Mouse (Mus musculus) forebrain, embryonic 13.5 days (tissue): ENCODE measurements around the gene Nr2c2ap. TPM values are rescaled to one million over a fixed set of nuclear protein-coding genes. Genes with fewer than 3 reads are reported as not detected.

Experiments used
- ATAC-seq: fragments of 200-750 bp; cut with Nextera tagmentation; 2 replicates; pipeline ENCODE4 v1.8.0; 2017
- H3K27ac ChIP-seq: fragments of 300-500 bp; sonication (generic); 2 replicates; pipeline ENCODE4 v1.5.1; 2015; ENCODE audit warnings: inconsistent platforms, mild to moderate bottlenecking, moderate library complexity
- H3K27me3 ChIP-seq: fragments of 300-500 bp; sonication (generic); 2 replicates; pipeline ENCODE4 v1.6.1; 2015; ENCODE audit warnings: mild to moderate bottlenecking, inconsistent platforms
- H3K36me3 ChIP-seq: fragments of 300-500 bp; sonication (generic); 2 replicates; pipeline ENCODE4 v1.6.1; 2015; ENCODE audit warnings: mild to moderate bottlenecking, inconsistent platforms; ENCODE audit not compliant: poor library complexity, severe bottlenecking
- H3K4me1 ChIP-seq: fragments of 300-500 bp; sonication (generic); 2 replicates; pipeline ENCODE4 v1.6.1; 2015; ENCODE audit warnings: inconsistent platforms
- H3K4me2 ChIP-seq: fragments of 300-500 bp; sonication (generic); 2 replicates; pipeline ENCODE4 v1.6.1; 2015; ENCODE audit warnings: inconsistent platforms, mild to moderate bottlenecking, moderate library complexity
- H3K4me3 ChIP-seq: fragments of 300-500 bp; sonication (generic); 2 replicates; pipeline ENCODE4 v1.5.1; 2015; ENCODE audit warnings: mild to moderate bottlenecking, inconsistent platforms
- H3K9ac ChIP-seq: fragments of 300-500 bp; sonication (generic); 2 replicates; pipeline ENCODE4 v1.6.1; 2015; ENCODE audit warnings: mild to moderate bottlenecking, inconsistent platforms
- H3K9me3 ChIP-seq: fragments of 300-500 bp; sonication (generic); replicated peaks from 2 replicates; pipeline ENCODE4 v1.6.1; 2016; ENCODE audit warnings: inconsistent platforms
- WGBS: fragments of 180-500 bp; shearing (Covaris S2); methylation state at CpG from one replicate; pipeline ENCODE4 v1.1.7; 2015; 5-methylcytosine and 5-hydroxymethylcytosine counted together
- microRNA-seq: library from miRNA; unstranded; fragments of <30 nt; microRNA quantifications from one replicate; pipeline ENCODE4, GENCODE M21; 2016
- polyA plus RNA-seq: library from polyadenylated mRNA; unstranded; fragments of >200 nt; fragmentation: Nextera tagmentation; extraction: Ambion mirVana; gene quantifications from 2 replicates; pipeline ENCODE4 v1.2.1, GENCODE M21; 2015

Nr2c2ap gene
- polyA plus RNA-seq, 1 experiment from 2014 or later = 33.4 TPM

GRCm38 (mm10) chr8:70172043-70172681, 41.0 kb downstream of the Nr2c2ap start, which contains the start of gene Tmem161a:
Gene Tmem161a (plus strand): TSS chr8:70172356.
- peaks cover 17% of the 10 kb centered on the region for H3K4me1 ChIP-seq
- no peak within 1 kb of the TSS; the same call in 1 of the 2 replicates for H3K27ac ChIP-seq
- H3K27me3 ChIP-seq = 0 out of 2 replicates have a peak, but pooled peaks cover 3% of the 10 kb centered on the region
- no peaks in the 10 kb centered on the region for H3K9me3 ChIP-seq
- WGBS = 2% methylated on average over 27 of the region's 27 CpGs
- H3K4me2 ChIP-seq = peak within 1 kb of the TSS; percentile 66
- peaks cover 10% of the 10 kb centered on the region for H3K36me3 ChIP-seq
- peak within 1 kb of the TSS; percentile 83 for H3K9ac ChIP-seq
- H3K4me3 ChIP-seq = peak within 1 kb of the TSS; percentile 72
- ATAC-seq = peak; percentile 99

DNA sequence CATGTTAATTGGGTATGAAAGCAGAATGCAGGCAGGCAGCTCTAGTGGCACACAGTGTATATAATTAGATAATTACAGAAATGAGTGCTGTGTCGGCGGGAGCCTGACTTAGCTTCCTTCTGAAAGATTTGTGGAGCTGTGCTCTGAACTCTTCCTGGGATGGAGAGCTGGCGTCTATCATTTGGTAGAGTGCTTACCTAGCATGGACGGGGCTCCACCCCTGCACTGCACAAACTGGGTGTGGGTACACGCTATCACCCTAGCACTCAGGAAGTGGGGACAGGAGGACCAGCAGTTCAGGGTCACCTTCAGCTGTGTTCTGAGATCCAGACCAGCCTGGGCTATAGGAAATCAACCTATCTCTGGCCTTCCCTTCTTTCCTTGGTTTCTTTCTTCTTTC, 42.2 kb downstream of the Nr2c2ap start:
- no peak for ATAC-seq
- H3K27me3 ChIP-seq = 0 out of 2 replicates have a peak, but pooled peaks cover 1% of the 10 kb centered on the region
- WGBS = 88% methylated on average over 5 of the region's 5 CpGs
- H3K4me3 ChIP-seq = peak overlapping the region; percentile 72
- H3K9me3 ChIP-seq = no peaks in the 10 kb centered on the region
- H3K4me1 ChIP-seq = peaks cover 17% of the 10 kb centered on the region
- H3K27ac ChIP-seq = no peak overlapping the region
- H3K36me3 ChIP-seq = peaks cover 20% of the 10 kb centered on the region
- H3K9ac ChIP-seq = 0 out of 2 replicates have a peak overlapping the region, but pooled peaks have one; percentile 22
- H3K4me2 ChIP-seq = peak overlapping the region; percentile 66

DNA sequence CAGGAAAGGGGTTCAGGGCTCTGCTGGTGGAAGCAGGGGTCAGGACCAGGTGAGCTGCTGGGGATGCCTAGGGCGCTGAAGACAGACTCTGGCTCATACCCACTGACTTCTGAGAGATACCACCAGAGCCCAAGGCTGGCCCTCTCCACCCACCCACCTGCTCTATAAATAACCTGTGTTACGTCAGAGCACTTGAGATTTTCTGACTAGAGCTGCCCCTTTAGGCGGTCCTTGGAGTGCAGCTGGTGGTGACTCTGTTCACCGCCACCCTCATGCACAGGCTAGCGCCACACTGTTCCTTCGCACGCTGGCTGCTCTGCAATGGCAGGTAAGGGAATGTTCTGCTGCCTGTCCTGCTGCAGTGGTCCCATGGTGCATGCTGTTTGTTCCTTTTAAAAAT, 42.9 kb downstream of the Nr2c2ap start:
- 0 out of 2 replicates have a peak overlapping the region, but pooled peaks have one; percentile 34 for H3K9ac ChIP-seq
- no peak overlapping the region for H3K27ac ChIP-seq
- H3K27me3 ChIP-seq = no peaks in the 10 kb centered on the region
- peaks cover 17% of the 10 kb centered on the region for H3K4me1 ChIP-seq
- no peak for ATAC-seq
- H3K4me3 ChIP-seq = no peak overlapping the region
- 88% methylated on average over 7 of the region's 7 CpGs for WGBS
- H3K36me3 ChIP-seq = peaks cover 27% of the 10 kb centered on the region
- H3K9me3 ChIP-seq = no peaks in the 10 kb centered on the region
- H3K4me2 ChIP-seq = no peak overlapping the region

- Histone ChIP-seq H3K4me2 (no peak overlapping the region), H3K9me3 (no peaks in the 10 kb centered on the region), H3K4me3 (no peak overlapping the region), H3K9ac (no peak overlapping the region), H3K36me3 (peaks cover 58% of the 10 kb centered on the region), H3K27ac (no peak overlapping the region), H3K4me1 (peaks cover 11% of the 10 kb centered on the region), H3K27me3 (no peaks in the 10 kb centered on the region)
- ATAC-seq = no peak
- WGBS = 90% methylated on average over 2 of the region's 2 CpGs
Observed at GRCm38 (mm10) chr8:70178231-70178630, 47.1 kb downstream of the Nr2c2ap start.

GRCm38 (mm10) chr8:70179082-70179481, 47.9 kb downstream of the Nr2c2ap start:
- H3K9me3 ChIP-seq = no peaks in the 10 kb centered on the region
- peaks cover 66% of the 10 kb centered on the region for H3K36me3 ChIP-seq
- H3K4me3 ChIP-seq = no peak overlapping the region
- no peak overlapping the region for H3K4me2 ChIP-seq
- H3K4me1 ChIP-seq = peaks cover 2% of the 10 kb centered on the region; the same call in 1 of the 2 replicates
- H3K27me3 ChIP-seq = no peaks in the 10 kb centered on the region
- no peak overlapping the region for H3K27ac ChIP-seq
- 98% methylated on average over 4 of the region's 4 CpGs for WGBS
- no peak overlapping the region for H3K9ac ChIP-seq
- no peak for ATAC-seq

- Histone ChIP-seq H3K4me3 (no peak overlapping the region), H3K27ac (no peak overlapping the region), H3K9ac (no peak overlapping the region), H3K27me3 (no peaks in the 10 kb centered on the region), H3K4me2 (no peak overlapping the region), H3K36me3 (peaks cover 63% of the 10 kb centered on the region), H3K9me3 (no peaks in the 10 kb centered on the region), H3K4me1 (no peaks in the 10 kb centered on the region)
- 91% methylated on average over 14 of the region's 16 CpGs for WGBS
- no peak for ATAC-seq
Observed at GRCm38 (mm10) chr8:70181212-70181902, 50.2 kb downstream of the Nr2c2ap start.

GRCm38 (mm10) chr8:70181903-70182252, 50.7 kb downstream of the Nr2c2ap start:
- H3K4me1 ChIP-seq = no peaks in the 10 kb centered on the region
- H3K4me2 ChIP-seq = no peak overlapping the region
- no peak for ATAC-seq
- H3K9me3 ChIP-seq = no peaks in the 10 kb centered on the region
- H3K4me3 ChIP-seq = no peak overlapping the region
- peaks cover 59% of the 10 kb centered on the region for H3K36me3 ChIP-seq
- no peak overlapping the region for H3K27ac ChIP-seq
- no peaks in the 10 kb centered on the region for H3K27me3 ChIP-seq
- WGBS = 83% methylated on average over 2 of the region's 2 CpGs
- no peak overlapping the region; the same call in 1 of the 2 replicates for H3K9ac ChIP-seq

DNA sequence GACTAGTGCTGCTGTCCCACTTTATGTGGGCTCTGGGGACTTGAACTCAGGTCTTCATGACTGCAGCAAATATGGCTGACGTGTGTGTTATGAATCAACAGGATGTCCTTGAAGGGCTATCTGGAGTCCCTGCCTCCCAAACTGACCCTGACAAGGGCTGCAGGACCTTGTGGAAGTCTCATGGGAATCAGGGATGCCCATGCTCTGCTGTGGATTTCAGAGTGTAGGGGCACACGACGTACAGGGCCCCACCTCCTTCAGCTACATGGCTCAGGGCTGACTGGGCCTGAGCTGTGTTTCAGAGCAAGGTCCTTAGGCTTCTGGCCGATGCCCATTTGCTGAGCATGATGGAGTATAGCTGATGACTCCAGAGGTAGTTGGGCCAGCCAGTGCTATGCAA, 52.1 kb downstream of the Nr2c2ap start:
- no peak for ATAC-seq
- 93% methylated on average over 4 of the region's 4 CpGs for WGBS
- Histone ChIP-seq H3K4me1 (no peaks in the 10 kb centered on the region), H3K9ac (no peak overlapping the region), H3K4me3 (no peak overlapping the region), H3K9me3 (no peaks in the 10 kb centered on the region), H3K36me3 (peaks cover 48% of the 10 kb centered on the region), H3K27me3 (no peaks in the 10 kb centered on the region), H3K27ac (no peak overlapping the region), H3K4me2 (no peak overlapping the region)

Small RNAs within 50 kb of the gene (microRNA-seq; reads per million reads assigned to microRNA genes)
- not detected for gene Mir7066

Other genes with a start within 250 kb of the Nr2c2ap start
- gene Cilp2, start 243.6 kb upstream of the Nr2c2ap start, polyA plus RNA-seq = 1.1 and 1.3 TPM in 2 replicates
- 2.5 and 3.4 TPM in 2 replicates for gene Tssk6, start 229.1 kb upstream of the Nr2c2ap start, polyA plus RNA-seq
- 172 and 183 TPM in 2 replicates for gene Ndufa13, start 228.8 kb upstream of the Nr2c2ap start, polyA plus RNA-seq
- gene Yjefn3, start 228.6 kb upstream of the Nr2c2ap start, polyA plus RNA-seq = 7.2 and 7.9 TPM in 2 replicates
- gene Gatad2a, start 134.9 kb upstream of the Nr2c2ap start, polyA plus RNA-seq = 29.5 and 31.7 TPM in 2 replicates
- 73.0 and 78.5 TPM in 2 replicates for gene Mau2, start 88.6 kb upstream of the Nr2c2ap start, polyA plus RNA-seq
- gene Sugp1, start 88.5 kb upstream of the Nr2c2ap start, polyA plus RNA-seq = 56.2 and 63.1 TPM in 2 replicates
- 1.1 and 1.3 TPM in 2 replicates for gene Tm6sf2, start 58.4 kb upstream of the Nr2c2ap start, polyA plus RNA-seq
- gene Hapln4, start 47.9 kb upstream of the Nr2c2ap start, polyA plus RNA-seq = 0.14 and 0.16 TPM in 2 replicates
- 100 and 102 TPM in 2 replicates for gene Ncan, start 10.5 kb upstream of the Nr2c2ap start, polyA plus RNA-seq
- 12.2 and 14.2 TPM in 2 replicates for gene Rfxank, start 7.8 kb downstream of the Nr2c2ap start, polyA plus RNA-seq
- gene Borcs8, start 8.2 kb downstream of the Nr2c2ap start, polyA plus RNA-seq = 47.4 and 48.0 TPM in 2 replicates
- 0.23 and 0.45 TPM in 2 replicates for gene Mef2b, start 8.4 kb downstream of the Nr2c2ap start, polyA plus RNA-seq
- gene Tmem161a, start 41.0 kb downstream of the Nr2c2ap start, polyA plus RNA-seq = 50.2 and 59.5 TPM in 2 replicates
- gene Slc25a42, start 81.0 kb downstream of the Nr2c2ap start, polyA plus RNA-seq = 2.0 and 3.0 TPM in 2 replicates
- gene Sugp2, start 102.9 kb downstream of the Nr2c2ap start, polyA plus RNA-seq = 75.9 and 76.7 TPM in 2 replicates
- 52.8 and 60.1 TPM in 2 replicates for gene Armc6, start 103.1 kb downstream of the Nr2c2ap start, polyA plus RNA-seq
- gene Homer3, start 151.5 kb downstream of the Nr2c2ap start, polyA plus RNA-seq = 65.0 and 66.0 TPM in 2 replicates
- gene Ddx49, start 171.2 kb downstream of the Nr2c2ap start, polyA plus RNA-seq = 52.4 and 53.7 TPM in 2 replicates
- gene Cope, start 171.2 kb downstream of the Nr2c2ap start, polyA plus RNA-seq = 268 and 274 TPM in 2 replicates
- 18.2 and 20.1 TPM in 2 replicates for gene Cers1, start 184.4 kb downstream of the Nr2c2ap start, polyA plus RNA-seq
- 0.89 and 2.5 TPM in 2 replicates for gene Gdf1, start 198.5 kb downstream of the Nr2c2ap start, polyA plus RNA-seq
- 14.2 and 16.3 TPM in 2 replicates for gene Upf1, start 221.9 kb downstream of the Nr2c2ap start, polyA plus RNA-seq
- gene Comp, start 242.2 kb downstream of the Nr2c2ap start, polyA plus RNA-seq = 0.18 and 0.35 TPM in 2 replicates